Mouse (Mus musculus) adrenal gland, postnatal 4 days (tissue): ENCODE results near the gene Fkbp15. TPM values are rescaled to one million over a fixed set of nuclear protein-coding genes. Genes with fewer than 3 reads are reported as not detected.

Experiments
- total RNA-seq, 2 experiments: library from RNA; stranded (reverse); gene quantifications; 2 replicates each; pipeline ENCODE4 v1.2.3; 2021

Fkbp15 gene
- total RNA-seq, 2 experiments from 2014 or later = 45.1 to 50.9 TPM

Other genes starting within 250 kb of the Fkbp15 start
- gene Mup21, start 209.7 kb downstream of the Fkbp15 start, total RNA-seq = not detected
- gene Zfp37, start 129.5 kb downstream of the Fkbp15 start, total RNA-seq = 10 to 100 TPM; 11.3 to 12.3 TPM
- 10 to 100 TPM; 26.3 to 27.6 TPM for gene Slc31a2, start 98.0 kb downstream of the Fkbp15 start, total RNA-seq
- gene Slc31a1, start 179 bp upstream of the Fkbp15 start, total RNA-seq = 10 to 100 TPM; 79.7 to 82.3 TPM
- 100 to 1,000 TPM in 1 of 2 experiments, 10 to 100 TPM in 1; 94.2 to 102 TPM for gene Cdc26, start 48.1 kb upstream of the Fkbp15 start, total RNA-seq
- gene Prpf4, start 48.2 kb upstream of the Fkbp15 start, total RNA-seq = 10 to 100 TPM; 26.0 to 27.6 TPM
- gene Rnf183, start 74.7 kb upstream of the Fkbp15 start, total RNA-seq = under 1 TPM in 1 of 2 experiments, not detected in 1; 0.42 TPM
- 1 to 10 TPM; 6.4 to 7.7 TPM for gene Wdr31, start 110.3 kb upstream of the Fkbp15 start, total RNA-seq
- 1 to 10 TPM; 2.7 to 4.6 TPM for gene Bspry, start 119.5 kb upstream of the Fkbp15 start, total RNA-seq
- gene Hdhd3, start 142.9 kb upstream of the Fkbp15 start, total RNA-seq = 10 to 100 TPM; 14.3 to 14.7 TPM
- gene Alad, start 159.4 kb upstream of the Fkbp15 start, total RNA-seq = 100 to 1,000 TPM; 108 to 110 TPM
- gene Pole3, start 164.5 kb upstream of the Fkbp15 start, total RNA-seq = 10 to 100 TPM; 60.4 to 64.4 TPM
- gene 4933430I17Rik, start 164.8 kb upstream of the Fkbp15 start, total RNA-seq = under 1 TPM; 0.62 to 0.87 TPM
- gene Rgs3, start 199.3 kb upstream of the Fkbp15 start, total RNA-seq = 10 to 100 TPM; 45.4 to 45.5 TPM